Mouse (Mus musculus): Measurements from ENCODE around the gene Rdh14. TPM values are rescaled to one million over a fixed set of nuclear protein-coding genes. Genes with fewer than 3 reads are reported as not detected.

Gene Rdh14
- 1 to 10 TPM; 4.6 to 5.3 TPM for total RNA-seq (2023)

DNA sequence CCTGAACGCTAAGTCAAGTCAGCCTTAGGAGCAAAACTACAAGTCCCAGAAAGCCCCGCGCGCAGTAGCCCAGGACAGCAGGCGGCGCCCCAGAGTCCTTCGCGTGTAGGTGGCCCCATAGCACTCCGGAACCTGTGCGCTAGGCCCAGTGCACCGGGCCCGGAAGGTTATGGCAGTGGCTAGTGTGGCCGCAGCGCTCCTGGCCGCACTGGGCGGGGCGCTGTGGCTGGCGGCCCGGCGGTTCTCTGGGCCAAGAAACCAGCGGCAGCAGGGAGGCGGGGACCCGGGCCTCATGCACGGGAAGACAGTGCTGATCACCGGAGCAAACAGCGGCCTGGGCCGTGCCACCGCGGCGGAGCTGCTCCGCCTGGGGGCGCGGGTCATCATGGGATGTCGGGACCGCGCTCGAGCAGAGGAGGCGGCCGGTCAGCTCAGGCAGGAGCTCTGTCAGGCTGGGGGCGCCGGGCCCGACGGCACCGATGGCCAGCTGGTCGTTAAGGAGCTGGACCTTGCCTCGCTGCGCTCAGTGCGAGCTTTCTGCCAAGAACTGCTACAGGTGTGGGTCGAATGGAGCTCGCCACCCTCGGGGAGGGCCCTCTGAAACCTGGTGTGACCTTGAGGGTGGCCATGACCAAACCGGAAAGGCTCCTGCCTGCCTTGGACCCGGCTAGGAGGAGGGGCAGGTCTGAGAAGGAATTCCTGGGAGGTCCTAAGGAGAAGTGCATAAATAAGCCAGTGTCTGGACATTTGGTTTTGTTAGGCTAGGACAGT is at the start of gene Rdh14:
TSS of gene Rdh14 (plus strand) at position 102 of the 771 bp plus-strand sequence.

DNA sequence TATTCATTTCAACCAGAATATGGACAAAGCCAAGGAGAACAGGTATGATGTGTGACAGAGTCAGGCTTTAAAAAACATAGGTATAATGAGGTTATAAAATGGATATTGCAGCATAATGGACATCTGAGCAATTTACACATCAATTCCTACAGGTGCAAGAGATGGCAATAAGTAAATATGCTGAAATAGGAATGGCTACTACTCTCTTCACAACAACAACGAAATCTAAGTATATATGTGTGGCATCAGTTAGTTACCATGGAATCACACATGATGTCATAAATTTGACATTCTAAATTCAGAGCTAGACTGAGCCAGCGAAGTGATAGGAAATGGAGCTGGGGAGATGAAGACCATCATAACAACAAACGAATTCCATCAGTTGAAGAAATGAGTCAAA is 20.9 kb upstream of the Rdh14 start, which contains the start of gene Nt5c1b:
TSS of gene Nt5c1b (plus strand) at position 301 of the 400 bp plus-strand sequence.

Other genes starting within 250 kb of the Rdh14 start
- not detected for gene Nt5c1b, start 20.8 kb upstream of the Rdh14 start, total RNA-seq (2023)